Mouse (Mus musculus) right cerebral cortex, adult 2 months (tissue): ENCODE data around the gene Tgm6.

Experiments used
- DNase-seq, 2 experiments: peaks; one replicate each; pipeline ENCODE4 v3.0.0; 2021 to 2022; ENCODE audit warnings: low spot score in 2 of 2

The Tgm6 gene

GRCm38 (mm10) chr2:130178381-130178705 is 66.1 kb downstream of the Tgm6 start:
- DNase-seq = peak in 1 of 2 experiments; percentile 21

- peak; percentile 89 to 91 for DNase-seq
Observed at GRCm38 (mm10) chr2:130178706-130179506, 66.7 kb downstream of the Tgm6 start, which contains the start of gene Snrpb. Gene Snrpb, minus strand, starts transcription at chr2:130179403.

GRCm38 (mm10) chr2:130179507-130180019 is 67.3 kb downstream of the Tgm6 start:
- no peak for DNase-seq

GRCm38 (mm10) chr2:130188391-130188790 is 76.2 kb downstream of the Tgm6 start:
- DNase-seq = no peak

GRCm38 (mm10) chr2:130194894-130195293 is 82.7 kb downstream of the Tgm6 start, which contains the start of gene Tmc2:
Gene Tmc2, plus strand, starts transcription at chr2:130195194.
- no peak for DNase-seq

- DNase-seq = no peak
Observed at GRCm38 (mm10) chr2:130200961-130201360, 88.7 kb downstream of the Tgm6 start.
